Mouse (Mus musculus) thymus, adult 2 months (tissue): ENCODE results near the gene Gm15319.
"Not testable (repeated sequence)": the region's sequence is repeated elsewhere in the genome, so short reads cannot be mapped to it uniquely, and the experiment has no call there.

Experiments
- CTCF ChIP-seq: fragments of 200-500 bp; IDR thresholded peaks from 2 replicates; pipeline ENCODE4 v1.5.1; 2012; ENCODE audit warnings: mild to moderate bottlenecking, control low read depth, low read length, moderate library complexity, borderline replicate concordance; ENCODE audit not compliant: control insufficient read depth, poor library complexity, insufficient read depth; ENCODE audit errors: extremely low read depth
- POLR2A ChIP-seq: fragments of 200-500 bp; IDR thresholded peaks from 2 replicates; pipeline ENCODE4 v1.6.1; 2012; ENCODE audit warnings: mild to moderate bottlenecking, low read length, control low read depth, moderate library complexity; ENCODE audit not compliant: control insufficient read depth, poor library complexity, insufficient read depth; ENCODE audit errors: extremely low read depth

DNA sequence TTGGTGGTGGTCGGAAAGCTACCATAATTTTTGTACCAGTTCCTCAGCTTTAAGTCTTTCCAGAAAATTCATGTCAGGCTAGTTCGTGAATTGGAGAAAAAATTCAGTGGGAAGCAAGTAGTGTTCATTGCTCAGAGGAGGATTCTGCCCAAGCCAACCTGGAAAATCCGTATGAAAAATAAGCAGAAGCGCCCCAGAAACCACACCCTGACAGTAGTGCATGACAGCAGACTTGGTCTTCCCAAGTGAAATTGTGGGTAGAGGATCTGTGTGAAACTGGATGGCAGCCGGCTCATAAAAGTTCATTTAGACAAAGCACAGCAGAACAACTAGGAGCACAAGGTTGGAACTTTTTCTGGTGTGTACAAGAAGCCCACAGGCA lies 18.2 kb upstream of the Gm15319 start:
- not testable (repeated sequence) for TF ChIP-seq CTCF, POLR2A
